Mouse (Mus musculus) CH12.LX (cell line): ENCODE measurements at regions not wholly inside any gene's neighbourhood (a gene's known extent, or its start where the extent isn't known, plus 50 kb on each side); places are given as distances from the start of the nearest gene placed in this dataset.

Experiments used
- DNase-seq: peaks from one replicate; pipeline ENCODE4 v3.0.0-alpha.2; 2013; ENCODE audit errors: extremely low read depth
- H3K27ac ChIP-seq: 2 replicates; pipeline ENCODE4 v1.5.1; 2012; ENCODE audit warnings: low read depth, mild to moderate bottlenecking, control low read depth, moderate library complexity; ENCODE audit not compliant: insufficient read depth
- H3K27me3 ChIP-seq: replicated peaks from 2 replicates; pipeline ENCODE3; 2012; ENCODE audit warnings: inconsistent platforms
- H3K36me3 ChIP-seq, 2 experiments: replicated peaks in 1 of 2; 2 replicates each; pipeline versions ENCODE3 to v1.6.1; 2012; ENCODE audit warnings: inconsistent platforms in 1 of 2, low read length in 1 of 2, mild to moderate bottlenecking in 1 of 2, mixed read lengths in 1 of 2, moderate library complexity in 1 of 2; ENCODE audit not compliant: control insufficient read depth in 1 of 2, insufficient read depth in 1 of 2
- H3K4me1 ChIP-seq, 2 experiments: 2 replicates each; pipeline ENCODE4 v1.6.1; 2012; ENCODE audit warnings: inconsistent platforms in 1 of 2, moderate library complexity in 1 of 2; ENCODE audit not compliant: insufficient read depth in 2 of 2, control insufficient read depth in 1 of 2
- H3K4me2 ChIP-seq: 2 replicates; pipeline ENCODE4 v1.6.1; 2012; ENCODE audit warnings: low read depth, mild to moderate bottlenecking, control low read depth; ENCODE audit not compliant: poor library complexity, insufficient read depth, severe bottlenecking
- H3K4me3 ChIP-seq, 3 experiments: fragments of 150-350 bp in 1 of 3; sonication (generic) in 1 of 3; replicated peaks in 1 of 3; 2 replicates each; pipeline versions ENCODE3 to v1.5.1; 2011 to 2012; ENCODE audit warnings: low read depth in 2 of 3, low read length in 2 of 3, mild to moderate bottlenecking in 2 of 3, moderate library complexity in 2 of 3, control low read depth in 1 of 3, improper control_type of control experiment in 1 of 3, inconsistent platforms in 1 of 3, mixed read lengths in 1 of 3; ENCODE audit not compliant: poor library complexity in 1 of 3
- H3K79me2 ChIP-seq: replicated peaks from 2 replicates; pipeline ENCODE4 v1.6.1; 2012; ENCODE audit warnings: mild to moderate bottlenecking, moderate library complexity; ENCODE audit not compliant: control insufficient read depth, poor library complexity, insufficient read depth, severe bottlenecking; ENCODE audit errors: extremely low read depth
- H3K9ac ChIP-seq: 2 replicates; pipeline ENCODE4 v1.6.1; 2012; ENCODE audit warnings: low read depth, mild to moderate bottlenecking, control low read depth, moderate library complexity; ENCODE audit not compliant: insufficient read depth
- H3K9me3 ChIP-seq: replicated peaks from 2 replicates; pipeline ENCODE3; 2012; ENCODE audit warnings: low read length, inconsistent platforms, mixed read lengths
- BHLHE40 ChIP-seq: IDR thresholded peaks from 2 replicates; pipeline ENCODE4 v1.6.1; 2011; ENCODE audit warnings: mild to moderate bottlenecking, low read depth, low read length, improper control_type of control experiment
- CHD1 ChIP-seq: IDR thresholded peaks from 2 replicates; pipeline ENCODE4 v1.6.1; 2012; ENCODE audit warnings: low read depth, low read length, improper control_type of control experiment, inconsistent platforms
- CHD2 ChIP-seq: IDR thresholded peaks from 2 replicates; pipeline ENCODE4 v1.6.1; 2011; ENCODE audit warnings: low read length, improper control_type of control experiment
- CTCF ChIP-seq, 2 experiments: IDR thresholded peaks in 1 of 2; conservative IDR thresholded peaks in 1 of 2; 2 replicates each; pipeline ENCODE4 v1.5.1; 2011 to 2012; ENCODE audit warnings: low read depth in 2 of 2, low read length in 2 of 2, improper control_type of control experiment in 1 of 2, inconsistent platforms in 1 of 2, mild to moderate bottlenecking in 1 of 2, moderate library complexity in 1 of 2
- E2F4 ChIP-seq: IDR thresholded peaks from 2 replicates; pipeline ENCODE4 v1.6.1; 2011; ENCODE audit warnings: low read depth, low read length, improper control_type of control experiment; ENCODE audit not compliant: insufficient replicate concordance
- ELF1 ChIP-seq: IDR thresholded peaks from 2 replicates; pipeline ENCODE4 v1.6.1; 2014; ENCODE audit warnings: low read depth, mild to moderate bottlenecking, inconsistent platforms, low read length, improper control_type of control experiment
- EP300 ChIP-seq: IDR thresholded peaks from 2 replicates; pipeline ENCODE4 v1.6.1; 2011; ENCODE audit warnings: low read length, improper control_type of control experiment
- ETS1 ChIP-seq: conservative IDR thresholded peaks from 2 replicates; pipeline ENCODE4 v1.6.1; 2012; ENCODE audit warnings: low read depth, mild to moderate bottlenecking, inconsistent platforms, low read length, improper control_type of control experiment, moderate library complexity
- HCFC1 ChIP-seq: IDR thresholded peaks from 2 replicates; pipeline ENCODE4 v1.6.1; 2012; ENCODE audit warnings: low read depth, mild to moderate bottlenecking, inconsistent platforms, low read length, improper control_type of control experiment
- IRF4 ChIP-seq: IDR thresholded peaks from 2 replicates; pipeline ENCODE4 v1.6.1; 2014; ENCODE audit warnings: low read depth, mild to moderate bottlenecking, inconsistent platforms, low read length, improper control_type of control experiment
- JUN ChIP-seq: IDR thresholded peaks from 2 replicates; pipeline ENCODE4 v1.6.1; 2011; ENCODE audit warnings: low read depth, mild to moderate bottlenecking, low read length, improper control_type of control experiment, moderate library complexity; ENCODE audit not compliant: insufficient read depth
- JUND ChIP-seq: conservative IDR thresholded peaks from 2 replicates; pipeline ENCODE4 v1.6.1; 2011; ENCODE audit warnings: low read depth, low read length, improper control_type of control experiment
- KAT2A ChIP-seq: IDR thresholded peaks from 2 replicates; pipeline ENCODE4 v1.6.1; 2012; ENCODE audit warnings: low read length, improper control_type of control experiment, inconsistent platforms; ENCODE audit not compliant: insufficient replicate concordance
- MAFK ChIP-seq: IDR thresholded peaks from 2 replicates; pipeline ENCODE4 v1.6.1; 2011; ENCODE audit warnings: low read length, improper control_type of control experiment; ENCODE audit not compliant: insufficient replicate concordance
- MAX ChIP-seq: IDR thresholded peaks from 2 replicates; pipeline ENCODE4 v1.6.1; 2011; ENCODE audit warnings: low read length, improper control_type of control experiment
- MAZ ChIP-seq: IDR thresholded peaks from 2 replicates; pipeline ENCODE4 v1.6.1; 2012; ENCODE audit warnings: low read depth, mild to moderate bottlenecking, inconsistent platforms, low read length, improper control_type of control experiment, moderate library complexity
- MEF2A ChIP-seq: IDR thresholded peaks from 2 replicates; pipeline ENCODE4 v1.6.1; 2014; ENCODE audit warnings: low read depth, mild to moderate bottlenecking, inconsistent platforms, low read length, improper control_type of control experiment, borderline replicate concordance
- MXI1 ChIP-seq: IDR thresholded peaks from 2 replicates; pipeline ENCODE4 v1.6.1; 2011; ENCODE audit warnings: mild to moderate bottlenecking, low read depth, low read length, improper control_type of control experiment
- MYC ChIP-seq: IDR thresholded peaks from 2 replicates; pipeline ENCODE4 v1.6.1; 2011; ENCODE audit warnings: low read depth, mild to moderate bottlenecking, improper control_type of control experiment, low read length
- NELFE ChIP-seq: IDR thresholded peaks from 2 replicates; pipeline ENCODE4 v1.6.1; 2011; ENCODE audit warnings: low read depth, low read length, improper control_type of control experiment
- NRF1 ChIP-seq: IDR thresholded peaks from 2 replicates; pipeline ENCODE4 v1.6.1; 2014; ENCODE audit warnings: low read depth, mild to moderate bottlenecking, inconsistent platforms, low read length, improper control_type of control experiment, moderate library complexity
- PAX5 ChIP-seq: IDR thresholded peaks from 2 replicates; pipeline ENCODE4 v1.6.1; 2012; ENCODE audit warnings: low read length, inconsistent platforms, mixed read lengths
- POLR2A ChIP-seq: IDR thresholded peaks from 2 replicates; pipeline ENCODE4 v1.6.1; 2011; ENCODE audit warnings: low read depth, mild to moderate bottlenecking, improper control_type of control experiment, low read length
- POLR2AphosphoS2 ChIP-seq: IDR thresholded peaks from 2 replicates; pipeline ENCODE4 v1.6.1; 2011; ENCODE audit warnings: low read depth, low read length, improper control_type of control experiment
- RAD21 ChIP-seq: IDR thresholded peaks from 2 replicates; pipeline ENCODE4 v1.6.1; 2011; ENCODE audit warnings: low read depth, mild to moderate bottlenecking, low read length, improper control_type of control experiment, moderate library complexity
- RCOR1 ChIP-seq: conservative IDR thresholded peaks from 2 replicates; pipeline ENCODE4 v1.6.1; 2012; ENCODE audit warnings: low read depth, mild to moderate bottlenecking, inconsistent platforms, low read length, improper control_type of control experiment
- SIN3A ChIP-seq: IDR thresholded peaks from 2 replicates; pipeline ENCODE4 v1.6.1; 2012; ENCODE audit warnings: low read length, improper control_type of control experiment, inconsistent platforms
- SMC3 ChIP-seq: IDR thresholded peaks from 2 replicates; pipeline ENCODE4 v1.6.1; 2011; ENCODE audit warnings: low read depth, low read length, improper control_type of control experiment
- TBP ChIP-seq: conservative IDR thresholded peaks from 2 replicates; pipeline ENCODE4 v1.6.1; 2011; ENCODE audit warnings: low read depth, low read length, improper control_type of control experiment
- TCF12 ChIP-seq: IDR thresholded peaks from 2 replicates; pipeline ENCODE4 v1.6.1; 2014; ENCODE audit warnings: low read depth, mild to moderate bottlenecking, inconsistent platforms, low read length, improper control_type of control experiment
- UBTF ChIP-seq: IDR thresholded peaks from 2 replicates; pipeline ENCODE4 v1.6.1; 2012; ENCODE audit warnings: low read depth, mild to moderate bottlenecking, inconsistent platforms, low read length, improper control_type of control experiment, moderate library complexity
- USF1 ChIP-seq: IDR thresholded peaks from 2 replicates; pipeline ENCODE4 v1.6.1; 2014; ENCODE audit warnings: low read depth, mild to moderate bottlenecking, inconsistent platforms, low read length, improper control_type of control experiment
- USF2 ChIP-seq: conservative IDR thresholded peaks from 2 replicates; pipeline ENCODE4 v1.6.1; 2011; ENCODE audit warnings: low read depth, low read length, improper control_type of control experiment
- ZC3H11A ChIP-seq: IDR thresholded peaks from 2 replicates; pipeline ENCODE4 v1.6.1; 2012; ENCODE audit warnings: low read depth, mild to moderate bottlenecking, inconsistent platforms, low read length, improper control_type of control experiment
- ZKSCAN1 ChIP-seq: IDR thresholded peaks from 2 replicates; pipeline ENCODE4 v1.6.1; 2012; ENCODE audit warnings: low read depth, inconsistent platforms, low read length, improper control_type of control experiment, borderline replicate concordance
- ZMIZ1 ChIP-seq: IDR thresholded peaks from 2 replicates; pipeline ENCODE4 v1.6.1; 2012; ENCODE audit warnings: low read depth, mild to moderate bottlenecking, inconsistent platforms, low read length, improper control_type of control experiment
- ZNF384 ChIP-seq: IDR thresholded peaks from 2 replicates; pipeline ENCODE4 v1.6.1; 2012; ENCODE audit warnings: low read depth, low read length, improper control_type of control experiment, inconsistent platforms
- dilution Hi-C: fragments of 300-500 bp; cut with MboI; formaldehyde crosslinking; loops from 2 replicates; pipeline ENCODE4 v1.14.3; 2020; ENCODE audit warnings: low sequenced_read_pairs; ENCODE audit not compliant: extremely low pct_unique_long_range_greater_than_20kb, extremely low pct_ligation_motif_present
- in situ Hi-C: fragments of 300-500 bp; cut with MboI; formaldehyde crosslinking; loops from 3 replicates; pipeline ENCODE4 v1.14.3; 2019; ENCODE audit warnings: low sequenced_read_pairs, low pct_ligation_motif_present, low pct_unique_long_range_greater_than_20kb, mixed read lengths

DNA sequence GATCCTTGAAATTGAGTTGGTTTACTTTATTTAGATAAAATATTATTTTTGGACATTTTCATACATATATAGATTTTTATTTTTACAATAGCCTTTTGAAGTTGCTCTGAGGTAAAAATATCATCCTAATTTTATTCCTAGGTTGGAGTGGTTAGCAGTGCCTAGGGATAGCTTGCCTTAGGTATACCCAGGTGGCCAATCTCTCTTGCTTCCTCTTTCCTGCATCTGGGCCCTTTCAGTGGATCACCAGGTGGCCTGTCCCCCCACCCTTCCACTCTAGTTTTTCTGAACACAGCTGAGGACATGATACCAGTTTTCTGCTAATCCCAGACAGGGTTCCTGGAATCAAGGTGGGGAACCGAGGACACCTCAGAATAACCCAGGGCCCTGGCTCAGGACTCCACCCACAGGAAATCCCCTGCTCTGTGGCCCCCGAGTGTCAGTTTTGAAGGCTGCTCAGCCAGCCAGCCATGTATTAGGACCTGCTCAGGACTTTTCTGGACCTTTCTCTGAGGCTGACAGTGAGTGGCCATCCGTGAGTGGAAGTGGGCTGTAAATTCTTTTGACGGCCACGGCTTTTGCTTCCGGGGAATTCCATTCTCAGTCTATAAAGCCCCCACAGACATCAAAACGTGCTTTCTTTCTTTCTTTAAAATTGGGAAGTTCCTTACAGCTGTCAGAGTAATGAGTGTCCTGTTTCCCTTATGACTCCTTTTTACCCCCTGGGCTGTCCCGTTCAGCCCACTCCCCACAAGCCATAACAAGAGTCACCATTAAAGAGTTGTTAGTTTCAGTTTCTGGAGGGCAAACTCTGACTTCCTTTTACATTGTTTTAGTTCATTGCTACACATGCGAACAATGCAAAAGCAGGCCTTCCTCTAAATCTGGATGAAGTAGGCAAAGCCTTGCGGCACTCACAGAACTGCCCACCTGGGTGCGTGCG lies 87.8 kb upstream of the Ccnd2 start:
- no peaks in the 10 kb centered on the region for H3K36me3 ChIP-seq
- H3K4me1 ChIP-seq = peaks cover 34 to 81% of the 10 kb centered on the region in 2 experiments
- H3K27me3 ChIP-seq = no peaks in the 10 kb centered on the region
- H3K4me3 ChIP-seq = peak overlapping the region; percentile 36 to 63 (median 50)
- H3K27ac ChIP-seq = peak overlapping the region; percentile 98
- peaks cover 12% of the 10 kb centered on the region for H3K9me3 ChIP-seq
- in situ Hi-C loops = loop anchor here (5.0 kb wide), 1 partner anchor 87 kb away; the partner anchor contains the start of gene Ccnd2
- dilution Hi-C loops = no loop called here
- H3K9ac ChIP-seq = peak overlapping the region; percentile 48
- peak; percentile 86 for DNase-seq
- no peaks in the 10 kb centered on the region for H3K79me2 ChIP-seq
- peak overlapping the region; percentile 60 for H3K4me2 ChIP-seq
- TF ChIP-seq MAX (no peak), MAFK (peak; percentile 67; the same call in 1 of the 2 replicates), ZMIZ1 (0 out of 2 replicates have a peak, but pooled peaks have one; percentile 3), ELF1 (peak; percentile 51; the same call in 1 of the 2 replicates), BHLHE40 (peak; percentile 98), E2F4 (0 out of 2 replicates have a peak, but pooled peaks have one; percentile 20), NRF1 (peak; percentile 46; the same call in 1 of the 2 replicates), TBP (peak; percentile 74; the same call in 1 of the 2 replicates), SIN3A (no peak; the same call in 1 of the 2 replicates), USF1 (no peak), MEF2A (peak; percentile 95), USF2 (no peak), EP300 (peak; percentile 96), HCFC1 (no peak), ZNF384 (no peak; the same call in 1 of the 2 replicates), RCOR1 (peak; percentile 89), SMC3 (peak; percentile 47), ZKSCAN1 (no peak), ZC3H11A (no peak), KAT2A (no peak), ETS1 (peak; percentile 99), CHD2 (peak; percentile 74; the same call in 1 of the 2 replicates), MAZ (peak; percentile 63; the same call in 1 of the 2 replicates), CHD1 (peak; percentile 74; the same call in 1 of the 2 replicates), JUN (peak; percentile 75; the same call in 1 of the 2 replicates), NELFE (no peak), IRF4 (peak; percentile 97), MXI1 (peak; percentile 65; the same call in 1 of the 2 replicates), UBTF (no peak), TCF12 (peak; percentile 97), PAX5 (no peak), POLR2A (0 out of 2 replicates have a peak, but pooled peaks have one; percentile 26), CTCF (conservative IDR thresholded peaks at IDR 0.05 in 1 of 2, IDR thresholded peaks at IDR 0.05 in 1 of 2; ENCODE audit: low read depth in 2 of 2, low read length in 2 of 2) (no peak), POLR2AphosphoS2 (no peak), JUND (peak; percentile 81), RAD21 (no peak; the same call in 1 of the 2 replicates), MYC (peak; percentile 75; the same call in 1 of the 2 replicates)
